Mouse (Mus musculus) embryonic facial prominence, embryonic 15.5 days (tissue): ENCODE data around the gene Alk. TPM values are rescaled to one million over a fixed set of nuclear protein-coding genes. Genes with fewer than 3 reads are reported as not detected.

Source experiments
- ATAC-seq: fragments of 200-750 bp; cut with Nextera tagmentation; 2 replicates; pipeline ENCODE4 v1.8.0; 2017; ENCODE audit warnings: low read depth, moderate TSS enrichment; ENCODE audit not compliant: insufficient number of reproducible peaks, low FRiP score, low TSS enrichment
- H3K27ac ChIP-seq: fragments of 300-500 bp; sonication (generic); replicated peaks from 2 replicates; pipeline ENCODE4 v1.5.1; 2015; ENCODE audit warnings: mild to moderate bottlenecking, inconsistent platforms
- H3K27me3 ChIP-seq: fragments of 300-500 bp; sonication (generic); 2 replicates; pipeline ENCODE4 v1.6.1; 2015; ENCODE audit warnings: inconsistent platforms
- H3K36me3 ChIP-seq: fragments of 300-500 bp; sonication (generic); 2 replicates; pipeline ENCODE4 v1.6.1; 2015; ENCODE audit warnings: mild to moderate bottlenecking, inconsistent platforms
- H3K4me1 ChIP-seq: fragments of 300-500 bp; sonication (generic); 2 replicates; pipeline ENCODE4 v1.6.1; 2015; ENCODE audit warnings: inconsistent platforms
- H3K4me2 ChIP-seq: fragments of 300-500 bp; sonication (generic); replicated peaks from 2 replicates; pipeline ENCODE4 v1.6.1; 2015; ENCODE audit warnings: mild to moderate bottlenecking, inconsistent platforms
- H3K4me3 ChIP-seq: fragments of 300-500 bp; sonication (generic); replicated peaks from 2 replicates; pipeline ENCODE4 v1.5.1; 2015; ENCODE audit warnings: mild to moderate bottlenecking, inconsistent platforms
- H3K9ac ChIP-seq: fragments of 300-500 bp; sonication (generic); 2 replicates; pipeline ENCODE4 v1.6.1; 2015; ENCODE audit warnings: inconsistent platforms
- H3K9me3 ChIP-seq: fragments of 300-500 bp; sonication (generic); replicated peaks from 2 replicates; pipeline ENCODE4 v1.6.1; 2016; ENCODE audit warnings: inconsistent platforms
- WGBS: fragments of 180-500 bp; shearing (Covaris S2); methylation state at CpG from one replicate; pipeline ENCODE4 v1.1.7; 2015; 5-methylcytosine and 5-hydroxymethylcytosine counted together
- polyA plus RNA-seq: library from polyadenylated mRNA; unstranded; fragments of >200 nt; fragmentation: Nextera tagmentation; extraction: Ambion mirVana; gene quantifications from 2 replicates; pipeline ENCODE4 v1.2.1, GENCODE M21; 2015

Alk gene
- polyA plus RNA-seq, 1 experiment from 2014 or later, result 0.52 TPM

GRCm38 (mm10) chr17:72121660-72122059 lies 482.8 kb downstream of the Alk start:
- no peak overlapping the region for H3K9ac ChIP-seq
- H3K4me3 ChIP-seq, result no peak overlapping the region
- WGBS, result 84% methylated on average over 1 of the region's 1 CpGs
- ATAC-seq, result no peak
- H3K4me2 ChIP-seq, result no peak overlapping the region
- H3K27ac ChIP-seq, result no peak overlapping the region
- H3K4me1 ChIP-seq, result no peaks in the 10 kb centered on the region
- no peaks in the 10 kb centered on the region for H3K9me3 ChIP-seq
- no peaks in the 10 kb centered on the region for H3K36me3 ChIP-seq
- no peaks in the 10 kb centered on the region for H3K27me3 ChIP-seq

DNA sequence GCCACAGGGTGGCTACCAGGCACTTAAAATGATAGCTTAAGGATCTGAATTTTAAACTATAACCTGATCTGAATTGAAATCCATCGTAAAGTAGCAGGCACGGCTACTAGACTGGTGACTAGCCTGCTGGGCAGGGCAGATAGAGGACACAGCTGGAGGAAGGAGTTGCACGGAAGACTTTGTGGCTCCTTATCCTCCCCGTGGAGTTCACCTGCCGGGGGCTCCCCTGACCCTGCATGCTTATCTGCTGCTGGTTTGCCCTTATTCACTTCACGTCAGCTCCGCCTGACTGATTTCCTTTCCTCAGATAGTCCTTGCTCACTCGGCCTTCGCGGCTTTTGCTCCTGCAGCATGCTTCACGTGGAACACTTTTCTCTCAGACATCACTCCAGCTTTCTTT lies 484.1 kb downstream of the Alk start:
- ATAC-seq, result no peak
- Histone ChIP-seq H3K27me3 (no peaks in the 10 kb centered on the region), H3K4me3 (no peak overlapping the region), H3K4me1 (no peaks in the 10 kb centered on the region), H3K4me2 (no peak overlapping the region), H3K9me3 (no peaks in the 10 kb centered on the region), H3K36me3 (no peaks in the 10 kb centered on the region), H3K9ac (no peak overlapping the region), H3K27ac (no peak overlapping the region)
- WGBS, result 80% methylated on average over 11 of the region's 11 CpGs

DNA sequence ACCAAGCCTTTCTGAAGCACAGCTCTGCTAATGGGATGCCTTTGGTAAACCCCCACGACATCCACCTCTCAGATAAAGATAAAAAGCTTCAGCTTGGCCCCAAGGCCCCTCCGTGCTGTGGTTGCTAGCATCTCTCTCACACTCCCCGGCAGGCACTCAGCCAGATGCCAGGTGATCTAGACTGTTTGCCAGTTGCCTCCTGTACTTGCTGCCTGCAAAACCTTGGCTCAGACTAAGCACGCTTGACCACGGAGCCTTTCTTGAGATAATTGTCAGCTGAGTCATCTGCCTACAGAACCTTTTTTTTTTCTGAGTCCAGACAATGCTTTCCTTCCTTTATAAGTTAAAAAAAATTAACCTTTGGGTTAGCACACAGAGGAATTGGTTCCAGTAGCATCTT lies 486.1 kb downstream of the Alk start:
- Histone ChIP-seq H3K9me3 (no peaks in the 10 kb centered on the region), H3K27me3 (no peaks in the 10 kb centered on the region), H3K4me2 (no peak overlapping the region), H3K9ac (no peak overlapping the region), H3K4me1 (no peaks in the 10 kb centered on the region), H3K4me3 (no peak overlapping the region), H3K27ac (no peak overlapping the region), H3K36me3 (no peaks in the 10 kb centered on the region)
- WGBS, result 64% methylated on average over 5 of the region's 5 CpGs
- no peak for ATAC-seq

DNA sequence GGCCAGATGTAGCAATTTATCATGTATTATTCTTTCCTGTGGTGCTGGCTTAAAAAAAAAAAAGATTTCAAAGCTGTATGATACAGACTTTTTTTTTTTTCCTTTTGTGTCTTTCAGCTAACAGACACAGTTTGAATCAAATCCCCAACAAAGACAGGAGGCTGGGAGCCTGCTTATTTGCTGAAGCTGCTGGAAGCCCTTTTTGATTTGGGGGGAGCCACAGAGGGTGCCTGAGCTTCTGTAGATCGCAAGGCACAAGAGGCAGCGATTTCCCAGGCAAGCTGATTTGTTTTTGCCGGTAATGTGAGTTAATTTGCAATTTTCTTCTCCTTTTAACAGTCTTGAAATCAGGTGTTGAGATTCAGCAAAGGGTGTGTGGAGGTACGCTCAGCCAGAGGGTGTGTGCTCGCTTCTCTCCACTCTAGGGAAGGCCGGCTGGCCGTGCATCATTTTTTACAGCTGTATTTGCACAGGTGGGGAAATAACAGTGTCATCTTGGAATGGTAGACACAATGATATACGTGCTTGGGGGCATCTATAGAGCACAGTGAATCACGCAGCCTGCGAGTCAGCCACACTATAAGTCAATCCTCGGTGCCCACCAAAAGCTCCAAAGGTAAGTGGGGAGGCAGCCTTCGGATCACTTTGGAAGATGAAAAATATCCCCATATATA lies 489.0 kb downstream of the Alk start:
- Histone ChIP-seq H3K4me1 (no peaks in the 10 kb centered on the region), H3K9me3 (no peaks in the 10 kb centered on the region), H3K4me2 (no peak overlapping the region), H3K4me3 (no peak overlapping the region), H3K36me3 (no peaks in the 10 kb centered on the region), H3K27me3 (no peaks in the 10 kb centered on the region), H3K27ac (no peak overlapping the region), H3K9ac (no peak overlapping the region)
- 50% methylated on average over 12 of the region's 12 CpGs for WGBS
- no peak for ATAC-seq

DNA sequence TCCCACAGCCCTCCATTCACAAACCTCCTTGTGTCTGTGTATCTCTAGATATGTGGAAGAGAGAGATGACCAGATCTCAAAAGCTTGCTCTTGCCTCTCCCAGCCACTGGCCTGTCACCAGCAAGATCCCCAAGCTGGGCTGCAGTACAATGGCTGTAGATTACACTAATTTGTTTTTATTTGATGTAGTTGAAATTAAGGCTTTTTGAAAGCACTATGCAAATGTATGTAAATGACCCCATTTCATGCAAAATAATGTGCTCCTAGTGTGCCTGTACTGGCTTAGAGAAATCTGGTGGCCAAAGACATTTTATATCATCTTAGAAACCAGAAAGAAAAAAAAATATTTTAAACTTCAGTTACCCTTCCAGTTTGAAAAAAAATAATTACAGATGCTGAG lies 492.4 kb downstream of the Alk start:
- Histone ChIP-seq H3K4me2 (no peak overlapping the region), H3K36me3 (no peaks in the 10 kb centered on the region), H3K9me3 (no peaks in the 10 kb centered on the region), H3K4me3 (no peak overlapping the region), H3K9ac (no peak overlapping the region), H3K27me3 (no peaks in the 10 kb centered on the region), H3K27ac (no peak overlapping the region), H3K4me1 (no peaks in the 10 kb centered on the region)
- no peak for ATAC-seq

- WGBS, result 85% methylated on average over 4 of the region's 4 CpGs
- ATAC-seq, result no peak
- Histone ChIP-seq H3K4me1 (no peaks in the 10 kb centered on the region), H3K27ac (no peak overlapping the region), H3K4me2 (no peak overlapping the region), H3K27me3 (no peaks in the 10 kb centered on the region), H3K9ac (no peak overlapping the region), H3K4me3 (no peak overlapping the region), H3K36me3 (no peaks in the 10 kb centered on the region), H3K9me3 (no peaks in the 10 kb centered on the region)
Observed at GRCm38 (mm10) chr17:72111528-72111927, 492.9 kb downstream of the Alk start.

GRCm38 (mm10) chr17:72087261-72087703 lies 517.1 kb downstream of the Alk start:
- Histone ChIP-seq H3K9me3 (no peaks in the 10 kb centered on the region), H3K27ac (no peak overlapping the region), H3K36me3 (no peaks in the 10 kb centered on the region), H3K4me3 (no peak overlapping the region), H3K4me2 (no peak overlapping the region), H3K4me1 (no peaks in the 10 kb centered on the region), H3K27me3 (no peaks in the 10 kb centered on the region), H3K9ac (no peak overlapping the region)
- no peak for ATAC-seq
- 81% methylated on average over 12 of the region's 12 CpGs for WGBS

DNA sequence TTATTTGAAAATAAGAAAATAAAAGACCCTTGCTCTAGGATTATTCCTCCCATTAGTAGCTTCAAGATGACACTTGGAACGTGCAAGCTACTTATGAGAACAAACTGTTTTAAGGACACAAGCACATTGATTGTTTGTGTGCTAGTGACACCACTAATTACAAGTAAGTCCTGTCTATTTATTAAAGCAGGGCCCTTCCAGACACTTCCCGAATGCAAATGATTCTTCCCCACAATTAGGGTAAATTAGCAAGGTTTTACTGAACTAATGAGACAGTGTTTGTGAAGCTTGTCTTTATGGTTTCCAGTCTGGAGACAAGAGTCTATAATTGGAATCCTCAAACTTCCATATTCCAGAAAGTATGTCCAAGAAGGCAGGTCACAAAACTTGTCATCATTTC lies 523.0 kb downstream of the Alk start:
- Histone ChIP-seq H3K4me2 (no peak overlapping the region), H3K36me3 (no peaks in the 10 kb centered on the region), H3K9ac (no peak overlapping the region), H3K4me1 (no peaks in the 10 kb centered on the region), H3K4me3 (no peak overlapping the region), H3K9me3 (no peaks in the 10 kb centered on the region), H3K27ac (no peak overlapping the region), H3K27me3 (no peaks in the 10 kb centered on the region)
- ATAC-seq, result no peak
- WGBS, result 63% methylated on average over 2 of the region's 2 CpGs

DNA sequence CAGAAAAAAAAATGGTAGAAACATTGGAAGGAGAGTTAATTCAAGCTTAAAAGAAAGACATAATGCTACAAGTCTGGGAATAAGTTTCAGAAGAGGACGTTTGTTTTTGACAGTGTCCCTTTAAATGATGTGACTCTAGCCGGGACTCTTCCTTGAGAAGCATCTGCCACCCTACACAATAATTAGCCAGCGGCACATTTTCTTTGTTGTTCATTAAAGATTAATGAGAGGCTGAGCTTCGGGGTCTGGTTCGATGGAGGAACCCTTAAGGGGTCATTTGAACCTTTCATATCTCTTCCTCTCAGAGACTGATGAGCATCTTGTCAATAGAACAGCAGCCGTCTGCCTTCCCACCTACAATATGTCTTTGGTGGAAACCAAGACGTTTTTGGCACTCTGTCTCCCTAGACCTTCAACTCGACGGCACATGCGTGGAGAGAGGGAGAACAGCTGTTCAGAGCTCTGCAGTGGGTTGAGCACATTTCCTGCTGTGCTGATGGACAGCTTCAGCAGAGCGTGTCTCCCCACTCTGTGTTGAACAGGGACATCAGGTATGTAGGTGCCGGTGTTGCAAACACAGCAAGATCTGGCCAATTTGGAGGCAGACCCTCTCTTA lies 528.0 kb downstream of the Alk start:
- no peaks in the 10 kb centered on the region for H3K9me3 ChIP-seq
- no peaks in the 10 kb centered on the region for H3K36me3 ChIP-seq
- no peaks in the 10 kb centered on the region for H3K4me1 ChIP-seq
- no peak overlapping the region for H3K4me2 ChIP-seq
- no peak for ATAC-seq
- WGBS, result 49% methylated on average over 12 of the region's 12 CpGs
- no peak overlapping the region for H3K9ac ChIP-seq
- no peak overlapping the region for H3K4me3 ChIP-seq
- no peak overlapping the region for H3K27ac ChIP-seq
- H3K27me3 ChIP-seq, result no peaks in the 10 kb centered on the region

DNA sequence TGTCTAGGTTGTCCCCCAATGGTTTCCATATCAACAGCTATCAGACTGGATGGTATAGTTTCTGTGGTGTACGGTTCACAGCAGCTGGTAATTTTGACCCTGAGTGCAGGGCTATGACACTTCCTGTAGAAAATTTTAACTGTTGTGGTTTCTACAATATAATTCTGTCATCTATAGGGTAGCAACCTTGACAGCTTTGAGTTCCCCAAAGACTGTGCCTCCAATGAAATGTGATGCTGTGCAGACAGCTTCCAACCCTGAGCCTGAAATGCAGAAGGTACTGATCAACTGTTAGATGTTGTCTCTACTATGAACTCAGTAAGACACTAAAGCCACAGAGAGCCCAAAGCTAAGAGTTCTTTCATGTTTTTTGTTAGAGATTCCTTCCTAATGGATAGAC lies 532.6 kb downstream of the Alk start:
- 63% methylated on average over 1 of the region's 1 CpGs for WGBS
- Histone ChIP-seq H3K27ac (no peak overlapping the region), H3K9me3 (no peaks in the 10 kb centered on the region), H3K4me1 (no peaks in the 10 kb centered on the region), H3K4me2 (no peak overlapping the region), H3K9ac (no peak overlapping the region), H3K4me3 (no peak overlapping the region), H3K36me3 (no peaks in the 10 kb centered on the region), H3K27me3 (no peaks in the 10 kb centered on the region)
- no peak for ATAC-seq

- WGBS, result 69% methylated on average over 6 of the region's 6 CpGs
- no peak for ATAC-seq
- H3K27ac ChIP-seq, result no peak overlapping the region
- no peaks in the 10 kb centered on the region for H3K4me1 ChIP-seq
- H3K27me3 ChIP-seq, result no peaks in the 10 kb centered on the region
- H3K9ac ChIP-seq, result no peak overlapping the region
- H3K9me3 ChIP-seq, result no peaks in the 10 kb centered on the region
- no peak overlapping the region for H3K4me3 ChIP-seq
- H3K4me2 ChIP-seq, result no peak overlapping the region
- no peaks in the 10 kb centered on the region for H3K36me3 ChIP-seq
Observed at GRCm38 (mm10) chr17:72068176-72068575, 536.3 kb downstream of the Alk start.

DNA sequence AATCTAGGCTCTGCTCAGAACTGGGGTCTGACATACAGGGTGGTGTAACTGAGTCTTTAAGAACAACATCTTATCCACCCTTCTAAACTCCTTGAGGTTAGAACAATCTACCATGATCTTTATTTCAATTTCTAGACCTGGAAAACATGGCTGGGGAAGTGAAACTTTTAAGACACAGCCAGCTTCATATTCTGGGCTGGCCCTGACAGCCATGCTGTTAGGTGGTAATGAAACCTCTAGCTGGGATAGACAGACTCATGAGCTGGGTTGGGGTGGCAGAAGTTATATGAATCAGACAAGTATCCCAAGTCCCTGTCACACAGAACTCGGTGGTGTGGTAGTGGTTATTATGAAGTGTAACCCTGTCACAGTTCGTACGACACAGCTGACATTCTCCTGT lies 541.4 kb downstream of the Alk start:
- Histone ChIP-seq H3K36me3 (no peaks in the 10 kb centered on the region), H3K27me3 (no peaks in the 10 kb centered on the region), H3K27ac (no peak overlapping the region), H3K9me3 (no peaks in the 10 kb centered on the region), H3K4me1 (no peaks in the 10 kb centered on the region), H3K4me2 (no peak overlapping the region), H3K9ac (no peak overlapping the region), H3K4me3 (no peak overlapping the region)
- 84% methylated on average over 3 of the region's 3 CpGs for WGBS
- ATAC-seq, result no peak
